Mouse (Mus musculus): ENCODE measurements at regions not wholly inside any gene's neighbourhood (a gene's known extent, or its start where the extent isn't known, plus 50 kb on each side); places are given as distances from the start of the nearest gene placed in this dataset.

DNA sequence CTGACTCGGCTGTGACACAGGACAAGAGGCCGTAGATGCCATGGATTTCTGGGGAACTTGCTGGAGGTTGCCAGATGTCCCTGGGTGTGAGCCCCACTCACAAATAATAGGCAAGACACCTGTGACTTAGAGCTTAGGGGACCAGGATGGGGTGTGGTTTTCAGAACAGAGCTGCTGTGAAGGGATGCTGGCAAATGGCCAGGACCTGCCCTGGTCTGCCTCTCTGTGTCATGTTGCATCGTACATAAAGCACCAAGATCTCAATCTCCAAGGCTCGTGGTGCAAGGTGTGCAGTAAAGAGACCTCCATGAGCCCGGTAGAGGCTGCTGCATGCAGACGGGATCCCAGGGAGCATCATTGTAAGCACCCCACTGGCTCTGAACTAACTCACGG lies 113.8 kb downstream of the 1810010D01Rik start:
- Histone ChIP-seq H3K27ac (no peak overlapping the region), H3K27me3 (ENCODE audit: control insufficient read depth, insufficient read depth, low read length) (no peaks in the 10 kb centered on the region), H3K9me3 (ENCODE audit: control insufficient read depth, low read length) (no peaks in the 10 kb centered on the region), H3K4me1 (replicated peaks; ENCODE audit: control insufficient read depth in 2 of 2, insufficient read depth in 2 of 2, low read length in 1 of 2) (peaks cover 0 to 14% of the 10 kb centered on the region in 2 experiments; a peak in 2 of 4 replicates), H3K9ac (replicated peaks) (no peak overlapping the region), H3K36me3 (replicated peaks; ENCODE audit: control insufficient read depth, insufficient read depth, low read depth) (no peaks in the 10 kb centered on the region), H3K4me2 (ENCODE audit: low read depth) (no peak overlapping the region), H3K4me3 (ENCODE audit: insufficient read depth in 1 of 2, low read depth in 2 of 2, low read length in 2 of 2) (no peak overlapping the region)
- ATAC-seq (ENCODE audit: insufficient read depth) (no peak), DNase-seq (ENCODE audit: low read depth in 3 of 3, low spot score in 3 of 3) (no peak)
- 54% methylated on average over 7 of the region's 7 CpGs for WGBS (ENCODE audit: insufficient replicate concordance)
- no peak for TF ChIP-seq CTCF (IDR thresholded peaks at IDR 0.05; ENCODE audit: low read depth)
- no peak for TF ChIP-seq EP300 (IDR thresholded peaks at IDR 0.05; ENCODE audit: low read depth)

DNA sequence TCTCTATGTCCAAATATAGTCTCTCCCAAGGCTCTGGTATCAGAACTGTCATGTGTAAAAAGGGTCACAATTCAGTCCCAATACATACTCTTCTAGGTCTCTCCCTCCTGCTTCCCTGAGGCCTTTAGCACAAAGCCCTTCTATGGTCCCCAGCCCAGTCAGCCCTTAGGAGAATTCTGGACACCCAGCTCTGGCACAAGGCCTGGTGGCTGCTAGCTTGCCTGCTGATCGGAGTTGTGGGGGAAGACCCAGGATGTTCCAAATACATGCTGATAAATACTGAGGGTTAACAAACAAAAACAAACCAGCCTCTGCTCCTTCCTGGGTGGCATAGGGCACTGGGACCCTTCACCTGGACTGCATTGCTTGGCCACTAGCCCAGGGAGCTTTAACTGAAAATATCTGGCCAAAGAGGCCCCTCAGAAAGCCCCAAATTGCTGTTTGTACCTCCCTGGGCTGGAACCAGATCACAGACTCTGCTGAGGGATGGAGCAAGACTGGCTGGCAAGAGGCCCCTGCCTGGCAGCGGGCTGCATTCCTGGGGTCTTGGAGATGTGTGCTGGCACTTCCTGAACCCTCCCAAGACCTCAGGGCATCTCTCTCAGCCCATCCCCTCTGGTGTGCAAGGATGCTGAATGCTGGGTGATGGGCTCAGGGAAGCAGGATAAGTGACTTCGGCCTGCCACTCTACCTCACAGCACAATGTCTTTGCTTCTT lies 114.3 kb downstream of the 1810010D01Rik start:
- no peak overlapping the region for H3K4me3 ChIP-seq (ENCODE audit: insufficient read depth in 1 of 2, low read depth in 2 of 2, low read length in 2 of 2)
- no peak for DNase-seq (ENCODE audit: low read depth in 3 of 3, low spot score in 3 of 3)
- no peak overlapping the region for H3K27ac ChIP-seq
- 70% methylated on average over 3 of the region's 3 CpGs for WGBS (ENCODE audit: insufficient replicate concordance)
- no peaks in the 10 kb centered on the region for H3K36me3 ChIP-seq (replicated peaks; ENCODE audit: control insufficient read depth, insufficient read depth, low read depth)
- H3K9ac ChIP-seq (replicated peaks), result no peak overlapping the region
- H3K4me1 ChIP-seq (replicated peaks; ENCODE audit: control insufficient read depth in 2 of 2, insufficient read depth in 2 of 2, low read length in 1 of 2), result peaks cover 0 to 14% of the 10 kb centered on the region in 2 experiments; a peak in 2 of 4 replicates
- no peak for ATAC-seq (ENCODE audit: insufficient read depth)
- TF ChIP-seq CTCF (IDR thresholded peaks at IDR 0.05; ENCODE audit: low read depth) (no peak), EP300 (IDR thresholded peaks at IDR 0.05; ENCODE audit: low read depth) (no peak)
- H3K27me3 ChIP-seq (ENCODE audit: control insufficient read depth, insufficient read depth, low read length), result no peaks in the 10 kb centered on the region
- no peaks in the 10 kb centered on the region for H3K9me3 ChIP-seq (ENCODE audit: control insufficient read depth, low read length)
- H3K4me2 ChIP-seq (ENCODE audit: low read depth), result no peak overlapping the region

DNA sequence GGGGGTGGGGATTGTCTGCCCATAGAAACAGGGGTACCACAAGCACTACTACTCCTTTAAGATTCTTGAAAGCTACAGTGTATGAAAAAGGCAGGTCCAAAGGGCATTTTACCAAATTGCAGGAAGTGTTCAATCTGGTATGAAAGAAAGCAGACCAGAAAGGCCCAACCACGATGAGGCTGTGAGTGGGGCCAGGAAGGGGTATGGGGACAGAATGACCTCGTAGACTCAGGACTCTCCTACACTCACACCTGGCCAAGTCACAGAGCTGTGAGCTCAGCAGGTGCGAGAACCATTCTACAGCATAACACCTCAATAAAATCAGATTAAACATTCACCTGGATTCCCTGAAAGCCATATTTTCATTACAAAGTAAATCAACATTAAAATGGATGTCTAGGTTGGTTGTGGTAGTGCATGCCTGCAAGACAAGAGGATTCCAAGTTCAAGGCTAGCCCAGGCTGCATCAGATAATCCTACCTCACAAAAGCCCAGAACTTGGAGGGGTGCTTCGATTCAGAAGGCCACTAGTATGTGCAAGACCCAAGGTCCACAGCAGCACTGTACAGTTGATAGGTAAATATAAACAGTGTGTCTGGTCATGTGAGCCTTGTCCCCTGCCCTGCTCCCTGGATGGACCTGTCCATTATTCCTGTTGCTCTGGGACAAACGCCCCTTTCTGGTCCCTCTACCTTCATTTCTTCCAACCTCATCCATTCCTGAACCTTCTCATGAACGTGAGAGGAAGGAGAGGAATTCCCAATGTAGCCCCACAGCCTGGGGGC lies 115.3 kb downstream of the 1810010D01Rik start:
- no peak overlapping the region for H3K27ac ChIP-seq
- 44% methylated on average over 6 of the region's 6 CpGs for WGBS (ENCODE audit: insufficient replicate concordance)
- no peak overlapping the region for H3K9ac ChIP-seq (replicated peaks)
- ATAC-seq (ENCODE audit: insufficient read depth) (peak; percentile 48; the same call in 1 of the 2 replicates), DNase-seq (ENCODE audit: low read depth in 3 of 3, low spot score in 3 of 3) (no peak)
- H3K9me3 ChIP-seq (ENCODE audit: control insufficient read depth, low read length), result no peaks in the 10 kb centered on the region
- no peaks in the 10 kb centered on the region for H3K36me3 ChIP-seq (replicated peaks; ENCODE audit: control insufficient read depth, insufficient read depth, low read depth)
- H3K4me1 ChIP-seq (replicated peaks; ENCODE audit: control insufficient read depth in 2 of 2, insufficient read depth in 2 of 2, low read length in 1 of 2), result peaks cover 0 to 19% of the 10 kb centered on the region in 2 experiments; a peak in 2 of 4 replicates
- no peaks in the 10 kb centered on the region for H3K27me3 ChIP-seq (ENCODE audit: control insufficient read depth, insufficient read depth, low read length)
- no peak overlapping the region for H3K4me2 ChIP-seq (ENCODE audit: low read depth)
- no peak overlapping the region for H3K4me3 ChIP-seq (ENCODE audit: insufficient read depth in 1 of 2, low read depth in 2 of 2, low read length in 2 of 2)
- TF ChIP-seq CTCF (IDR thresholded peaks at IDR 0.05; ENCODE audit: low read depth) (no peak), EP300 (IDR thresholded peaks at IDR 0.05; ENCODE audit: low read depth) (no peak)

DNA sequence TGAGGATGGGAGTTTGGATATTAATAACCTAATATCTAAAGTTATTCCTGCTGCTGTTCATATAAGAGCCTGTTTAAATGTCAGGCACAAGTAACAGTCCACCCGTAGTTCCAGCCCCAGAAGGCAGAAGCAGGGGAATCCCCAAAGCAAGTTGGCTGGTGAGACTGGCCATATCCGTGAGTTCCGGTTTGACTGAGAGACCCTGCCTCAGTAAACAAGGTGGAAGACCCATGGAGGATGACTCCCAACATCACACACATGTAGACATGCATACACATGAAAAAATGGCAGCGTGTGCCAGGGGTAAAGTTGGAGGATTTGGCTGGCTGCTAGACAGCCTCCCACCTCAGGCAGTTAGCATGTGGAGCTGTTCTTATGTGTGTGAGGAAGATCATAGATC lies 117.1 kb downstream of the 1810010D01Rik start:
- H3K27ac ChIP-seq, result no peak overlapping the region
- 52% methylated on average over 4 of the region's 4 CpGs for WGBS (ENCODE audit: insufficient replicate concordance)
- no peak overlapping the region for H3K4me2 ChIP-seq (ENCODE audit: low read depth)
- H3K9ac ChIP-seq (replicated peaks), result no peak overlapping the region
- H3K36me3 ChIP-seq (replicated peaks; ENCODE audit: control insufficient read depth, insufficient read depth, low read depth), result no peaks in the 10 kb centered on the region
- no peak overlapping the region for H3K4me3 ChIP-seq (ENCODE audit: insufficient read depth in 1 of 2, low read depth in 2 of 2, low read length in 2 of 2)
- ATAC-seq (ENCODE audit: insufficient read depth) (no peak), DNase-seq (ENCODE audit: low read depth in 3 of 3, low spot score in 3 of 3) (no peak)
- H3K27me3 ChIP-seq (ENCODE audit: control insufficient read depth, insufficient read depth, low read length), result no peaks in the 10 kb centered on the region
- peaks cover 0 to 19% of the 10 kb centered on the region in 2 experiments; a peak in 2 of 4 replicates for H3K4me1 ChIP-seq (replicated peaks; ENCODE audit: control insufficient read depth in 2 of 2, insufficient read depth in 2 of 2, low read length in 1 of 2)
- H3K9me3 ChIP-seq (ENCODE audit: control insufficient read depth, low read length), result no peaks in the 10 kb centered on the region
- TF ChIP-seq CTCF (IDR thresholded peaks at IDR 0.05; ENCODE audit: low read depth) (no peak), EP300 (IDR thresholded peaks at IDR 0.05; ENCODE audit: low read depth) (no peak)

DNA sequence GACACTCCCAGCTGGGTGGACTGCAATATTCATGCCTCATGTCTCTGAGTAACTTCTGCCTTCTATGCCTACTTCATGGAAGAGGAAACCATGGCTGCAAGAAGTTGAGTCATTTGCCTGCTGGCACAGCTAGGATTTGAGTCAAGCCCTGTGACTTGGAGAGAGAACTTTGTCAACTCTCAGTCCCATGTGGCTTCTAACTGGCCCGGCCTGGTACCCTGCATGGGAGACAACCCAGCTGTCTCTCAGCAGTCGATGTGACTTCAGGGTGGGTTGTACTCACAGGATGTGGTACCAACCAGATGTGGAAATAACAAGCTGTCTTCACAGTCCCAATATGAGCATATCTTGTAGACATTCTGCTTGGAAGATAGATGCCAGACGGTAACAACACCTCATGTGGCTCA lies 118.6 kb downstream of the 1810010D01Rik start:
- Histone ChIP-seq H3K4me2 (ENCODE audit: low read depth) (no peak overlapping the region), H3K9me3 (ENCODE audit: control insufficient read depth, low read length) (no peaks in the 10 kb centered on the region)
- no peak for ATAC-seq (ENCODE audit: insufficient read depth)

More for the DNA sequence above, 118.6 kb downstream of the 1810010D01Rik start:
- Histone ChIP-seq H3K4me3 (ENCODE audit: insufficient read depth in 1 of 2, low read depth in 2 of 2, low read length in 2 of 2) (no peak overlapping the region), H3K9ac (replicated peaks) (no peak overlapping the region), H3K27ac (no peak overlapping the region), H3K36me3 (replicated peaks; ENCODE audit: control insufficient read depth, insufficient read depth, low read depth) (no peaks in the 10 kb centered on the region), H3K4me1 (replicated peaks; ENCODE audit: control insufficient read depth in 2 of 2, insufficient read depth in 2 of 2, low read length in 1 of 2) (peaks cover 0 to 19% of the 10 kb centered on the region in 2 experiments; a peak in 2 of 4 replicates), H3K27me3 (ENCODE audit: control insufficient read depth, insufficient read depth, low read length) (no peaks in the 10 kb centered on the region)
- WGBS (ENCODE audit: insufficient replicate concordance), result 33% methylated on average over 3 of the region's 3 CpGs
- TF ChIP-seq CTCF (IDR thresholded peaks at IDR 0.05; ENCODE audit: low read depth), result no peak
- TF ChIP-seq EP300 (IDR thresholded peaks at IDR 0.05; ENCODE audit: low read depth), result no peak
- DNase-seq (ENCODE audit: low read depth in 3 of 3, low spot score in 3 of 3), result no peak

All from liver, embryonic 14.5 days (tissue).